Mouse (Mus musculus) G1E (cell line): ENCODE measurements at regions not wholly inside any gene's neighbourhood (a gene's known extent, or its start where the extent isn't known, plus 50 kb on each side); places are given as distances from the start of the nearest gene placed in this dataset.

Experiments used
- CTCF ChIP-seq: IDR thresholded peaks from 2 replicates; pipeline ENCODE4 v1.5.1; 2012; ENCODE audit warnings: low read depth, low read length, inconsistent platforms, mixed read lengths
- GATA1 ChIP-seq: IDR thresholded peaks from 2 replicates; pipeline ENCODE4 v1.6.1; 2012; ENCODE audit warnings: borderline replicate concordance, low read length, inconsistent platforms, mixed read lengths
- GATA2 ChIP-seq: IDR thresholded peaks from 2 replicates; pipeline ENCODE4 v1.6.1; 2012; ENCODE audit warnings: low read depth, low read length, inconsistent platforms, borderline replicate concordance
- POLR2AphosphoS5 ChIP-seq: IDR thresholded peaks from 2 replicates; pipeline ENCODE4 v1.6.1; 2012; ENCODE audit warnings: low read depth, low read length, inconsistent platforms; ENCODE audit not compliant: insufficient replicate concordance
- TAL1 ChIP-seq: conservative IDR thresholded peaks from 2 replicates; pipeline ENCODE4 v1.6.1; 2012; ENCODE audit warnings: low read depth, low read length, inconsistent platforms, mixed read lengths

GRCm38 (mm10) chr13:97652279-97652678 lies 108.2 kb downstream of the Gm10260 start:
- TF ChIP-seq GATA1, result no peak
- TF ChIP-seq CTCF, result no peak
- TF ChIP-seq TAL1, result no peak
- TF ChIP-seq GATA2, result no peak
- TF ChIP-seq POLR2AphosphoS5, result no peak
